Mouse (Mus musculus) layer of hippocampus, adult 11-12 months (tissue): ENCODE measurements around the gene Lexm.

Source experiments
- DNase-seq: peaks from one replicate; pipeline ENCODE4 v3.0.0; 2022; ENCODE audit warnings: low spot score

Lexm gene

DNA sequence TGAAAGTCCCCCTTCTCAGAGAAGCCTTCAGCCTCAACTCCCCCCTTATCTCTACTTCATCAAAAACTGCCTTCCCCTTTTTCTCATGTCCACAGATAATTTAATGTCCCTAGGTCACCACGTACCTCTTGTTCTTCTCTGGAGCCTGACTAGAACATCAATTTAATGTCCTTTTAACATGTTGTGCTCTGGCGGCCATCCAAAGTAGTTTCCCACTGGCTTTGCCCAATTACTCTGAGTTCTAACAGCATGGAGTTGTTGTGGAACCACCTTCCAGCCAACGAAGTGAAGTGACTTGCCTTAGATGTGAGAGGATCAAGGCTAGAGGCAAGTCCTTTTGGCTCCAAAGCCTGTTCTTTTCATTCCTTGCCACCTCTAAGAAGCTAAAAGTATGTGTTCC lies 75.5 kb downstream of the Lexm start:
- DNase-seq = no peak
